Mouse (Mus musculus) lung, postnatal 4 days (tissue): ENCODE measurements around the gene Csnk2a2.

Experiments used
- DNase-seq, 2 experiments: peaks; one replicate each; pipeline ENCODE4 v3.0.0; 2021

Gene Csnk2a2

GRCm38 (mm10) chr8:95470008-95470407 is 19.8 kb downstream of the Csnk2a2 start:
- DNase-seq, result no peak

- DNase-seq, result no peak
Observed at GRCm38 (mm10) chr8:95468995-95469394, 20.8 kb downstream of the Csnk2a2 start.

DNA sequence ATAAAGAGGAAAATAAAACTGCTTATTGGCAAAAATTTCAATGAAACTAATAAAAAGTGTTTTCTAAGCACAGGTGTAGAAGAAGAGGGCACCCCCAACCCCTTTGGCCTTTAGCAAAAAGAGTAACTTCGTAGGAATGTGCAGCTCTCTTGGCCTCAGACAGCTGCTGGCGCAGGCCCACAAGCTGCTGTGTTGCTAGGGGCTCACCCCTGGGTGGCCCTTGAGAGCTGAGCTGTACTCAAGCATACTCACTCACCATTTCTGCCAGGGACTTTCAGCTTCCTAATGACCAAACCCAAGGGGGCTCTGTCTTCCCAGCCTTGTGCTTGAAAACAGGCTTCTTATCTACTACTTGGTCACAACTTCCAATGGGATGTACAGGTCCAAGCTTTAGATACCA is 23.3 kb downstream of the Csnk2a2 start:
- DNase-seq, result no peak

DNA sequence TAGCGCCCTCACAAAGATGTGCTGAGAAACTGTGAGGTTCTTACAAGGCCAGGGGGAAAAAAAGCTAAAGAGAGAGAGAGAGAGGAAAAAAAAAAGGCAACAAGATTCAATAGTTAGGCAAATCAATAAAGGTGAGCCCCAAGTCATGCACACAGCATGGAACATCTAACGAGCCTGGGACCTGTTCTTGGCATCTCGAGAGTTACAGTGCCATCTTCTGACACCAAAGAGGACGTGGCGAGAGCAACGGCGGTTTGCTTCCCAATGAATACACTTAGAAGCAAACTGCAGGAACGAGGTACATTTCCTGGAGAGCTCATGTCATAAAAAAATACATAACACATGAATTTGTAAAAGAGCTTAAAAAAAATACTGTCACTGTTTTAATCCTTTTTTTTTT is 37.3 kb downstream of the Csnk2a2 start:
- no peak for DNase-seq

GRCm38 (mm10) chr8:95450271-95450670 is 39.6 kb downstream of the Csnk2a2 start:
- no peak for DNase-seq

- DNase-seq, result no peak
Observed at GRCm38 (mm10) chr8:95447661-95448060, 42.2 kb downstream of the Csnk2a2 start.

GRCm38 (mm10) chr8:95445042-95445441 is 44.8 kb downstream of the Csnk2a2 start:
- no peak for DNase-seq

DNA sequence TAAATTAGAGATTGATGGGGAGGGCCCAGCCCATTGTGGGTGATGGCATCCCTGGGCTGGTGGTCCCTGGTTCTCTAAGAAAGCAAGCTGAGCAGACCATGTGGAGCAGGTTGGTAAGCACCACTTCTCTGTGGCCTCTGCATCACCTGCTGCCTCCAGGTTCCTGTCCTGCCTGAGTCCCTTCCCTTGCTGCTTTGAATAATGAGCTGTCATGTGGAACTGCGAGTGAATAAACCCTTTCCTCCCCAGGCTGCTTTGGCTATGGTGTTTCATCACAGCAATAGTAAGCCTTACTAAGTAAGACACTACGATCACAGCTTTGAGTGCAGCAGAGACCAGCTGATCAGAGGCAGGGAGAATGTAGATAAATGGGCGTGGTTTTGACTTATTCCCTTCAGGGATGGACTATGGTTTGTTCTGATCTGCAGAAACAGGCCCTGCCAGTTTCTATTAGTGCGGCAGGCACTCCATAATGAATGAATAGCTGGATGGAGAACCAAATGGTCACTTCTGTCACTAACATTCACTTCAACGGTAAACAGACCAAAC is 48.3 kb downstream of the Csnk2a2 start:
- DNase-seq, result no peak

DNA sequence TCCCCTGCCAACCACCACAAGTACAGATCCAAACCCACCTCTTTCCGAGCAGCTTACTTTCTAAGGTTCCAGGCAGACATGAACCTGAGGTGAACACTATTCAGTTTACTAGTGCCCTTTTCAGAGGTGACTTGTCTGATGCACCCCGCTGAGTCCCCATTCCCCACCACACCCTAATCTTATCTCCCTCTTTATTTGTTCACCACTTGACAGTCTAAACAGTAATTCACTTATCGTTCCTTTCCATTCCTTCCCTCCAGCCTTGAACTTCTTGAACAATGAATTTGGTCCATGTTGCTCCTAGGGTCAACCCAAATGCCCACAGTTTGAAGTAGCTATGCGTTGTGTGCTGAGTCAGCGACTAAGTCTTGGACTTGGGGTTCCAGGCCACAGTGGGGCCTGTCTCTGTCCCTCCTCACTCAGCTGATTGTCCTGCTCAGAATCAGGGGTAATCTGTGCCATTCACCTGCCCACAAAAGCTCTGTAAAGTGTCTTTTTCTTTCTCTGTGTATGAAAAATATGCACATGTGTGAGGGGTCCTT is 49.6 kb downstream of the Csnk2a2 start:
- DNase-seq, result no peak

- DNase-seq, result no peak
Observed at GRCm38 (mm10) chr8:95439421-95439820, 50.4 kb downstream of the Csnk2a2 start.

GRCm38 (mm10) chr8:95437341-95437992 is 52.4 kb downstream of the Csnk2a2 start:
- DNase-seq, result no peak

- DNase-seq, result no peak
Observed at GRCm38 (mm10) chr8:95435930-95436329, 53.9 kb downstream of the Csnk2a2 start.

GRCm38 (mm10) chr8:95435471-95435870 is 54.4 kb downstream of the Csnk2a2 start:
- DNase-seq, result no peak

DNA sequence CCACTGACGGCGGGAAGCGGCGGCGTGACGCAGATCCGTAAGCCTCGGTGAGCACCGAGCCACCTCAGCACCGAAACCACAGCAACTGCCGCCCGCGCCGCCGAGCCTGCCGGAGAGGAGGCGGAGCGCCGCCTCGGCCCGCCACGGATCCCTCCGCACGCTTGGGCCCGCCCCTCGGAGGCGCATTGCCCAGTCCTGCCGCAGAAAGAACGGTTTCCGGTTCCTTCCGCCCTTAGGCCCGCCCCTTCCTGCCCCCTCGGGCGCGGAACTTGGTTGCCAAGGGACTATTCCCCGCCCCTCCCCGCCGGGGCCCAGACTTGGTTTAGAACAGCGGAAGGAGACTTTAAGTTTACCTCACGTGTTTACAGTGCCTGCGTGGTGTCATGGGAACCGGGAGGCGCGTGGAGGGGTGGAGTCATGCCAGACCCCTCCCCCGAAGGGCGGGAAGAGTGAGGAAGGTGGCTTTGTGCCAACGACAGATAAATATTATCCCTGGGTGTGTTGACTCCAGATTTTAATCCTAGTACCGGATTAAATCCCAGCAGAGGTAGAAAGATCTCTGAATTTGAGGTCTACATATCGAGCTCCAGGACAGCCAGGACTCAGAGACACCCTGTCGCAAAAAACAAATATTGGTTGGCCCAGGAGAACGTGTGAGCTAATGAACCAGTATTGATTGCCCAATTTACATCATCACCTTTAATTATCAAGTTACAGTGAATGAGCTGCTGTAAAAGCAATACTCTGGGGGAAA is 55.0 kb downstream of the Csnk2a2 start, which contains the start of gene Cfap20:
Gene Cfap20 (minus strand): TSS at position 184 of the 754 bp plus-strand sequence.
- peak; percentile 100 for DNase-seq

GRCm38 (mm10) chr8:95434233-95434632 is 55.6 kb downstream of the Csnk2a2 start:
- DNase-seq, result no peak

DNA sequence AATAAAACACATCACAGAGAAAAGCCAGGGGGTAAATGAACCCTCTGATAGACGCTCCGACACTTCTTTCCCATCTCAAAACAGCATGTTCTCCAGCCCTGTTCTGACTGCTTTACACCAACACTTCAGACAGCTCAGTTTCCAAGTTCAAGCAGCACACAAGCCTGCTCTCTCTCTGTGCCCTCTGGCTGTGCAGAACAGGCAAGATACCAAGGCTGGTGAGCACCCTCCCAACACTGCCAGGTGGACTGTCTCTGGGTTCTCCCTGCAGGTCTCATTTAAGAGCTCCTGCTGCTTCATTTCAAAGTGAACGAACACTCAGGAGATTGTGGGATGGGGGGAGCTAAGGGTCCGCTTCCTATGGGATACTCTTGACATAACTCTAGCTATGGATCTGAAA is 56.7 kb downstream of the Csnk2a2 start:
- DNase-seq, result no peak

GRCm38 (mm10) chr8:95432471-95432870 is 57.4 kb downstream of the Csnk2a2 start:
- no peak for DNase-seq

- peak; percentile 75 to 88 for DNase-seq
Observed at GRCm38 (mm10) chr8:95429945-95430344, 59.9 kb downstream of the Csnk2a2 start.

GRCm38 (mm10) chr8:95427594-95428535 is 62.0 kb downstream of the Csnk2a2 start:
- peak; percentile 84 to 87 for DNase-seq

- peak; percentile 41 to 51 for DNase-seq
Observed at GRCm38 (mm10) chr8:95426781-95427281, 63.0 kb downstream of the Csnk2a2 start.

GRCm38 (mm10) chr8:95424682-95425081 is 65.2 kb downstream of the Csnk2a2 start:
- DNase-seq, result no peak

DNA sequence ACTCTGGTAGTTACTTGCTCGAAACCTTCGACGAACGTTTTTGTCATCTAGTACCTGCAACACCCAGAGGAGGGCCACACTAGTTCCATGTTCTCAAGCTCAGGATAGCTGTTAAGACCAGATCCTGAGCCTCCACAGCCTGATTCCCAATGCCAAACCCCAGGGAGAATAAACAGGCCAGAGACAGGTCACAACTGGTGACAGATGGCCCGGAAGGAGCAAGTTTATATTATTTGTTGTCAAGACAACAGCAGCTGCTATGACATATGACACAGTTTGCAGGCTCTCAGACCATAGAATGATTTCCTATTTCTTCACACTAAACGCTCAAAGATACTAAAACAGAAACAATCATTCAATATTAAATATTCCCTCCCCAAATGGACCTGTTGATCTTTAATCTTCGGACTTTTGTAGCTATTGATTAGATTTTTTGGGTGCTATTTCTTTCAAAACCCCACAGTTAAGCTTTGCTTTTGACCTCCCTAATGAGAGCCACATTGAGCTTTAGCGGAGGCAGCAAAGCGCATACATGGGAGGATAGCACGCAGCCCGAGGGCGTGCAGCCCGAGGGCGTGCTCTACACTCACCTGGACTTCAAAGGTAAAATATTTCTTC is 67.5 kb downstream of the Csnk2a2 start:
- DNase-seq, result peak in 1 of 2 experiments; percentile 26
